8 mouse cellular contexts compared by ENCODE assay signal in the genomic region with DNA sequence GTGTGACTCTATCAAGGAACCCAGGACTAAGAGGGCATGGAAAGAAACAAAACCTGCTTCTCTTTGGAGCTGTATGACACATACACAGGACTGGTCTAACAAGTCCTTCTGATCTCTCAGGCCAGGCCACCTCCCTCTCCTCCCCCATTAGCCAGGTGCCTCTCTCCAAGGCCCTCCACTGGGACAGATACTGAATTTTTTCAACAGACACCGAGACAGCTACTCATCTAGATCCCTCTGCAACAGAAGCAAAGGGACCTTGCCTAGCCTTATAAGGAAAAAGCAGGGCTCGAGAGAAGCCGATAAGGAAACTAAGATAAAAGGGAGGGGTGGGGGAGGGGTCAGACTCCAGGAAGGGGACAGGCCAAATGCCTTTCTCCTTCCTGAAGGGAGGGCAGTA. TPM values are rescaled to one million over a fixed set of nuclear protein-coding genes. Genes with fewer than 3 reads are reported as not detected.
DNase-seq lines count a peak whose midpoint lies in the region; ATAC-seq lines count a peak whose summit lies in the region.

No protein-coding gene starts in this region.

- peaks cover 50% of the 10 kb centered on the region for H3K4me1 ChIP-seq in forebrain, embryonic 12.5 days
- peaks cover 37% of the 10 kb centered on the region for H3K4me1 ChIP-seq in forebrain, embryonic 16.5 days (replicated peaks; ENCODE audit: control insufficient read depth, insufficient read depth, low read length)
- peaks cover 55% of the 10 kb centered on the region for H3K4me1 ChIP-seq in limb, embryonic 15.5 days

- H3K9ac ChIP-seq in forebrain, embryonic 12.5 days, result no peak overlapping the region
- H3K9ac ChIP-seq in forebrain, embryonic 16.5 days (replicated peaks; ENCODE audit: low read depth, low read length), result no peak overlapping the region
- no peak overlapping the region for H3K9ac ChIP-seq in limb, embryonic 15.5 days

- no peaks in the 10 kb centered on the region for H3K36me3 ChIP-seq in forebrain, embryonic 12.5 days (replicated peaks)
- no peaks in the 10 kb centered on the region for H3K36me3 ChIP-seq in forebrain, embryonic 16.5 days (ENCODE audit: control insufficient read depth, insufficient read depth)
- H3K36me3 ChIP-seq in limb, embryonic 15.5 days, result 0 out of 2 replicates have a peak, but pooled peaks cover 2% of the 10 kb centered on the region

- 10% methylated on average over 3 of the region's 3 CpGs for WGBS in forebrain, embryonic 12.5 days
- 13% methylated on average over 3 of the region's 3 CpGs for WGBS in forebrain, embryonic 16.5 days
- WGBS in limb, embryonic 15.5 days, result 16% methylated on average over 3 of the region's 3 CpGs

- no peak for ATAC-seq in forebrain, embryonic 12.5 days (ENCODE audit: low FRiP score)
- no peak for ATAC-seq in forebrain, embryonic 16.5 days
- ATAC-seq in limb, embryonic 15.5 days (ENCODE audit: insufficient number of reproducible peaks, low FRiP score, low TSS enrichment, low read depth), result no peak

- no peaks in the 10 kb centered on the region for H3K27me3 ChIP-seq in forebrain, embryonic 12.5 days
- no peaks in the 10 kb centered on the region for H3K27me3 ChIP-seq in forebrain, embryonic 16.5 days (replicated peaks; ENCODE audit: control insufficient read depth, insufficient read depth, low read length)
- H3K27me3 ChIP-seq in limb, embryonic 15.5 days, result no peaks in the 10 kb centered on the region

- H3K4me3 ChIP-seq in forebrain, embryonic 12.5 days (replicated peaks), result no peak overlapping the region
- no peak overlapping the region for H3K4me3 ChIP-seq in forebrain, embryonic 16.5 days (replicated peaks; ENCODE audit: low read length)
- no peak overlapping the region for H3K4me3 ChIP-seq in limb, embryonic 15.5 days

- H3K9me3 ChIP-seq in forebrain, embryonic 12.5 days, result no peaks in the 10 kb centered on the region
- H3K9me3 ChIP-seq in forebrain, embryonic 16.5 days (ENCODE audit: control insufficient read depth, low read length), result no peaks in the 10 kb centered on the region
- no peaks in the 10 kb centered on the region for H3K9me3 ChIP-seq in limb, embryonic 15.5 days

- DNase-seq in 416B (ENCODE audit: low read depth), result peak; percentile 91
- peak; percentile 57 for DNase-seq in embryo, embryonic 9.5 days (ENCODE audit: extremely low spot score)
- DNase-seq in yolk sac, embryonic 10.5 days (ENCODE audit: low spot score), result peak; percentile 72
- no peak for DNase-seq in left cerebral cortex, adult 9 months (ENCODE audit: low spot score in 2 of 2)
- DNase-seq in cerebellum, postnatal 14 days, result no peak

- H3K4me2 ChIP-seq in forebrain, embryonic 12.5 days, result no peak overlapping the region
- no peak overlapping the region for H3K4me2 ChIP-seq in forebrain, embryonic 16.5 days (ENCODE audit: low read length)
- H3K4me2 ChIP-seq in limb, embryonic 15.5 days, result no peak overlapping the region

- H3K27ac ChIP-seq in forebrain, embryonic 12.5 days, result 0 out of 2 replicates have a peak overlapping the region, but pooled peaks have one; percentile 31
- no peak overlapping the region for H3K27ac ChIP-seq in forebrain, embryonic 16.5 days (ENCODE audit: low read length)
- peak overlapping the region; percentile 18; the same call in 1 of the 2 replicates for H3K27ac ChIP-seq in limb, embryonic 15.5 days

RNA-seq across cellular contexts. Expression of gene Ctnnd1, which starts 17.6 kb away (rescaled TPM):
- 52.6 and 53.6 TPM in 2 replicates for polyA plus RNA-seq in forebrain, embryonic 12.5 days (2016; fragmentation: Nextera tagmentation; extraction: Ambion mirVana)
- polyA plus RNA-seq in forebrain, embryonic 16.5 days (2015; fragmentation: Nextera tagmentation; extraction: Ambion mirVana), result 41.7 and 45.6 TPM in 2 replicates
- polyA plus RNA-seq in limb, embryonic 15.5 days (2015; fragmentation: Nextera tagmentation; extraction: Ambion mirVana), result 51.3 and 52.7 TPM in 2 replicates

RNA-seq across cellular contexts. Expression of gene Btbd18, which starts 25.9 kb away (rescaled TPM):
- polyA plus RNA-seq in forebrain, embryonic 12.5 days (2016; fragmentation: Nextera tagmentation; extraction: Ambion mirVana), result 0.33 and 0.49 TPM in 2 replicates
- polyA plus RNA-seq in forebrain, embryonic 16.5 days (2015; fragmentation: Nextera tagmentation; extraction: Ambion mirVana), result 0.41 and 0.52 TPM in 2 replicates
- polyA plus RNA-seq in limb, embryonic 15.5 days (2015; fragmentation: Nextera tagmentation; extraction: Ambion mirVana), result 0.08 and 0.11 TPM in 2 replicates

RNA-seq across cellular contexts. Expression of gene Selenoh, which starts 37.6 kb away (rescaled TPM):
- polyA plus RNA-seq in forebrain, embryonic 12.5 days (2016; fragmentation: Nextera tagmentation; extraction: Ambion mirVana), result 448 and 458 TPM in 2 replicates
- 213 and 225 TPM in 2 replicates for polyA plus RNA-seq in forebrain, embryonic 16.5 days (2015; fragmentation: Nextera tagmentation; extraction: Ambion mirVana)
- polyA plus RNA-seq in limb, embryonic 15.5 days (2015; fragmentation: Nextera tagmentation; extraction: Ambion mirVana), result 211 and 227 TPM in 2 replicates

RNA-seq across cellular contexts. Expression of gene Gm28635, which starts 44.8 kb away (rescaled TPM):
- polyA plus RNA-seq in forebrain, embryonic 12.5 days (2016; fragmentation: Nextera tagmentation; extraction: Ambion mirVana), result not detected in 2 replicates
- polyA plus RNA-seq in forebrain, embryonic 16.5 days (2015; fragmentation: Nextera tagmentation; extraction: Ambion mirVana), result not detected in 2 replicates
- not detected in 2 replicates for polyA plus RNA-seq in limb, embryonic 15.5 days (2015; fragmentation: Nextera tagmentation; extraction: Ambion mirVana)

RNA-seq across cellular contexts. Expression of gene Med19, which starts 45.2 kb away (rescaled TPM):
- polyA plus RNA-seq in forebrain, embryonic 12.5 days (2016; fragmentation: Nextera tagmentation; extraction: Ambion mirVana), result 55.0 and 59.3 TPM in 2 replicates
- polyA plus RNA-seq in forebrain, embryonic 16.5 days (2015; fragmentation: Nextera tagmentation; extraction: Ambion mirVana), result 53.8 and 54.3 TPM in 2 replicates
- polyA plus RNA-seq in limb, embryonic 15.5 days (2015; fragmentation: Nextera tagmentation; extraction: Ambion mirVana), result 27.6 and 30.3 TPM in 2 replicates

Comparison
In these comparisons a context has a peak if more than half of its experiments do, and no peak if none do; other contexts are left out.
1. DNase-seq: peak in 416B (single experiment), embryo, embryonic 9.5 days (single experiment) and yolk sac, embryonic 10.5 days (single experiment); none in left cerebral cortex, adult 9 months (0 of 2) and cerebellum, postnatal 14 days (0 of 2).